Mouse (Mus musculus): ENCODE measurements around the gene Kcne1. TPM values are rescaled to one million over a fixed set of nuclear protein-coding genes. Genes with fewer than 3 reads are reported as not detected.

Gene Kcne1
- polyA plus RNA-seq, 1 experiment from 2014 or later = not detected

DNA sequence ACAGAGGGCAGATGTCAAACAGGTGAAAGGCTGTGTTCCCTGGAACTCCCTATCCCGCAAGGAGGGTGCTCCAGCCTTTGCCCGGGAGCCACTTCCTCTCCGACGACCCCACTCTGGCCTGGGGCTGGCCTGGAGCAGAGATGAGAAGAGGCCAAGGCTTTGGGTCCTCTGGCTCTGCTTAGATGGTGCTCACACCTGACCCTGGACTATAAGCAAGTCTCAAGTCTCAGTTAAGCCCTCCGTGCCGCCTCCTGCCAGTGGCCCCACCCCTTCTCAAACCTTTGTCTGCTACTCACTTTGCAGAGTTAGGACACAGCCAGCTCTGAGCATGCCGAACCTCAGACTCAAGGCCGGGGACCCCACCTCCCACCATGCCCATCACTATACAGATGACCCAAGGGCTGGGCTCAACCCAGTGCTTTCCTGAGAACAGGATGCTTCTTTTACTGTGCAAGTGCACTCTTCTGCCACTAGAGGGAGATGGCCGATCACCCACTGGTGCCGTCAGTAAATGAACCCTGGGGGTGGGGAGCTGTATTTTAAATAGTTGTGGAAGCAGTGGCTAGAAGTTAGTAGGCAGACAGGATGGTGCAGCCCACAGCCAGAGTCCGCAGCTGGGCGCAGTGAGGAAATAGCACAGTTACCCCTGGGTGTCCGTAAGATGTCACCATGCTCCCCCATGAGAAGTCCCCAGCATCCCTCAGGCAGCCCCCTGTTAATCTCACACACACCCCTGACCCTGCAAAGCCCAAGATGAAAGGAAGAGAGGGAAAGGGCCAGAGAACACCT is 45.1 kb downstream of the Kcne1 start:
- Histone ChIP-seq H3K4me1 (replicated peaks; ENCODE audit: control insufficient read depth, insufficient read depth, low read length) (no peaks in the 10 kb centered on the region), H3K27me3 (replicated peaks; ENCODE audit: control insufficient read depth, insufficient read depth, low read length) (no peaks in the 10 kb centered on the region), H3K9me3 (ENCODE audit: control insufficient read depth) (no peaks in the 10 kb centered on the region), H3K4me2 (replicated peaks; ENCODE audit: low read depth) (no peak overlapping the region), H3K36me3 (ENCODE audit: control insufficient read depth, insufficient read depth) (peaks cover 34% of the 10 kb centered on the region; the same call in 1 of the 2 replicates), H3K27ac (ENCODE audit: low read depth, low read length) (no peak overlapping the region), H3K9ac (ENCODE audit: low read depth, low read length) (no peak overlapping the region), H3K4me3 (ENCODE audit: low read depth, low read length) (no peak overlapping the region)
- ATAC-seq = peak; percentile 22; the same call in 1 of the 2 replicates
- peak; percentile 94 for TF ChIP-seq CTCF (IDR thresholded peaks at IDR 0.05; ENCODE audit: low read depth)
- WGBS = 48% methylated on average over 13 of the region's 13 CpGs

GRCm38 (mm10) chr16:92309126-92309525 is 50.1 kb downstream of the Kcne1 start:
- H3K4me1 ChIP-seq (replicated peaks; ENCODE audit: control insufficient read depth, insufficient read depth, low read length) = no peaks in the 10 kb centered on the region
- peaks cover 61% of the 10 kb centered on the region for H3K36me3 ChIP-seq (ENCODE audit: control insufficient read depth, insufficient read depth)
- H3K9me3 ChIP-seq (ENCODE audit: control insufficient read depth) = no peaks in the 10 kb centered on the region
- WGBS = 65% methylated on average over 4 of the region's 4 CpGs
- no peak overlapping the region for H3K27ac ChIP-seq (ENCODE audit: low read depth, low read length)
- no peaks in the 10 kb centered on the region for H3K27me3 ChIP-seq (replicated peaks; ENCODE audit: control insufficient read depth, insufficient read depth, low read length)
- H3K4me3 ChIP-seq (ENCODE audit: low read depth, low read length) = no peak overlapping the region
- no peak overlapping the region for H3K9ac ChIP-seq (ENCODE audit: low read depth, low read length)
- H3K4me2 ChIP-seq (replicated peaks; ENCODE audit: low read depth) = no peak overlapping the region
- TF ChIP-seq CTCF (IDR thresholded peaks at IDR 0.05; ENCODE audit: low read depth) = no peak
- ATAC-seq = no peak

GRCm38 (mm10) chr16:92307947-92308346 is 51.3 kb downstream of the Kcne1 start:
- no peak overlapping the region for H3K9ac ChIP-seq (ENCODE audit: low read depth, low read length)
- H3K4me2 ChIP-seq (replicated peaks; ENCODE audit: low read depth) = no peak overlapping the region
- no peaks in the 10 kb centered on the region for H3K27me3 ChIP-seq (replicated peaks; ENCODE audit: control insufficient read depth, insufficient read depth, low read length)
- no peak for ATAC-seq
- H3K4me1 ChIP-seq (replicated peaks; ENCODE audit: control insufficient read depth, insufficient read depth, low read length) = no peaks in the 10 kb centered on the region
- peaks cover 54% of the 10 kb centered on the region for H3K36me3 ChIP-seq (ENCODE audit: control insufficient read depth, insufficient read depth)
- TF ChIP-seq CTCF (IDR thresholded peaks at IDR 0.05; ENCODE audit: low read depth) = no peak; the same call in 1 of the 2 replicates
- no peak overlapping the region for H3K4me3 ChIP-seq (ENCODE audit: low read depth, low read length)
- H3K9me3 ChIP-seq (ENCODE audit: control insufficient read depth) = no peaks in the 10 kb centered on the region
- WGBS = 70% methylated on average over 3 of the region's 3 CpGs
- no peak overlapping the region for H3K27ac ChIP-seq (ENCODE audit: low read depth, low read length)

GRCm38 (mm10) chr16:92305519-92305918 is 53.7 kb downstream of the Kcne1 start:
- no peaks in the 10 kb centered on the region for H3K9me3 ChIP-seq (ENCODE audit: control insufficient read depth)
- H3K4me2 ChIP-seq (replicated peaks; ENCODE audit: low read depth) = no peak overlapping the region
- no peaks in the 10 kb centered on the region for H3K27me3 ChIP-seq (replicated peaks; ENCODE audit: control insufficient read depth, insufficient read depth, low read length)
- no peak overlapping the region for H3K4me3 ChIP-seq (ENCODE audit: low read depth, low read length)
- TF ChIP-seq CTCF (IDR thresholded peaks at IDR 0.05; ENCODE audit: low read depth) = peak; percentile 52
- no peak overlapping the region for H3K27ac ChIP-seq (ENCODE audit: low read depth, low read length)
- no peak overlapping the region for H3K9ac ChIP-seq (ENCODE audit: low read depth, low read length)
- peaks cover 32% of the 10 kb centered on the region for H3K36me3 ChIP-seq (ENCODE audit: control insufficient read depth, insufficient read depth)
- H3K4me1 ChIP-seq (replicated peaks; ENCODE audit: control insufficient read depth, insufficient read depth, low read length) = 0 out of 2 replicates have a peak, but pooled peaks cover 5% of the 10 kb centered on the region
- 94% methylated on average over 2 of the region's 2 CpGs for WGBS
- ATAC-seq = no peak

- Histone ChIP-seq H3K27ac (ENCODE audit: low read depth, low read length) (no peak overlapping the region), H3K4me2 (replicated peaks; ENCODE audit: low read depth) (peak overlapping the region; percentile 78; the same call in 1 of the 2 replicates), H3K4me3 (ENCODE audit: low read depth, low read length) (no peak overlapping the region), H3K27me3 (replicated peaks; ENCODE audit: control insufficient read depth, insufficient read depth, low read length) (no peaks in the 10 kb centered on the region), H3K4me1 (replicated peaks; ENCODE audit: control insufficient read depth, insufficient read depth, low read length) (0 out of 2 replicates have a peak, but pooled peaks cover 6% of the 10 kb centered on the region), H3K9me3 (ENCODE audit: control insufficient read depth) (no peaks in the 10 kb centered on the region), H3K36me3 (ENCODE audit: control insufficient read depth, insufficient read depth) (peaks cover 14% of the 10 kb centered on the region; the same call in 1 of the 2 replicates), H3K9ac (ENCODE audit: low read depth, low read length) (no peak overlapping the region)
- no peak for ATAC-seq
- TF ChIP-seq CTCF (IDR thresholded peaks at IDR 0.05; ENCODE audit: low read depth) = no peak
- WGBS = 52% methylated on average over 5 of the region's 5 CpGs
Observed at GRCm38 (mm10) chr16:92302506-92302905, 56.8 kb downstream of the Kcne1 start.

GRCm38 (mm10) chr16:92301989-92302388 is 57.3 kb downstream of the Kcne1 start:
- H3K4me1 ChIP-seq (replicated peaks; ENCODE audit: control insufficient read depth, insufficient read depth, low read length) = 0 out of 2 replicates have a peak, but pooled peaks cover 6% of the 10 kb centered on the region
- no peak for TF ChIP-seq CTCF (IDR thresholded peaks at IDR 0.05; ENCODE audit: low read depth)
- H3K27ac ChIP-seq (ENCODE audit: low read depth, low read length) = no peak overlapping the region
- ATAC-seq = no peak
- peak overlapping the region; percentile 74 for H3K4me3 ChIP-seq (ENCODE audit: low read depth, low read length)
- peak overlapping the region; percentile 78 for H3K4me2 ChIP-seq (replicated peaks; ENCODE audit: low read depth)
- H3K9ac ChIP-seq (ENCODE audit: low read depth, low read length) = peak overlapping the region; percentile 61
- peaks cover 14% of the 10 kb centered on the region; the same call in 1 of the 2 replicates for H3K36me3 ChIP-seq (ENCODE audit: control insufficient read depth, insufficient read depth)
- no peaks in the 10 kb centered on the region for H3K27me3 ChIP-seq (replicated peaks; ENCODE audit: control insufficient read depth, insufficient read depth, low read length)
- 30% methylated on average over 5 of the region's 5 CpGs for WGBS
- H3K9me3 ChIP-seq (ENCODE audit: control insufficient read depth) = no peaks in the 10 kb centered on the region

Data from intestine, postnatal 0 days (tissue).